Mouse (Mus musculus) frontal cortex, postnatal 10 days (tissue): ENCODE measurements at regions not wholly inside any gene's neighbourhood (a gene's known extent, or its start where the extent isn't known, plus 50 kb on each side); places are given as distances from the start of the nearest gene placed in this dataset.

Experiments used
- DNase-seq, 2 experiments: peaks; one replicate each; pipeline ENCODE4 v3.0.0; 2022; ENCODE audit warnings: low spot score in 2 of 2, mixed read lengths in 1 of 2

GRCm38 (mm10) chr16:26169382-26169781, 63.8 kb upstream of the P3h2 start:
- no peak for DNase-seq

GRCm38 (mm10) chr16:26168216-26168615, 62.6 kb upstream of the P3h2 start:
- no peak for DNase-seq

- DNase-seq = no peak
Observed at GRCm38 (mm10) chr16:26164066-26164465, 58.5 kb upstream of the P3h2 start.

- no peak for DNase-seq
Observed at GRCm38 (mm10) chr16:26163401-26163800, 57.8 kb upstream of the P3h2 start.

GRCm38 (mm10) chr16:26157606-26158005, 52.0 kb upstream of the P3h2 start:
- no peak for DNase-seq
